Comparison of ENCODE assay signal across 26 mouse cellular contexts in the genomic region with DNA sequence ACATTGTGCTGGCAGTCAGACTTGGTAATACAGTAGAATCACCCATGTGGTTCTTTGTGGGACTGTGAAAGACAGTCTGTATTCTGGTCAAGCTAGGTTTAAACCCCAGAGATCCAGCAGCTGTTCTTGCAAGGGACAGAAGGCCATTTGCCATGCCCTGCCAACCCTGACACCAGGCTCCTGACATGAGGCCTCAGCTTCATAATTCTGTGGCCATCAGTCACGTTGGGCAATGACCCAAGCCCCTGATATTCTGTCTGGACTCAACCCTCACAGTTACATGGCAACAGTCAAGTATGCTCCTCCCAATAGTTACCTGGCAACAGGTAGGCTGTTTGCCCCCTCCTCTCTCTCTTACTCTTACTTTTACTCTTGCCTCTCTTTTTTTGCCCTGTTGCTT.
DNase-seq lines count a peak whose midpoint lies in the region; ATAC-seq and TF ChIP-seq lines count a peak whose summit lies in the region.
"Had no signal": no experiment of that assay in that cellular context is flagged by ENCODE, and none has a peak within 500 bp of the region (broad histone marks: within the 10 kb centered on the region; RNA-seq: fewer than 3 reads in every experiment).

No protein-coding gene starts in this region.

- peak; percentile 24 to 63 for DNase-seq in cerebellum, postnatal 14 days
- DNase-seq in cerebellum, adult 11 months = no peak
- DNase-seq in heart, postnatal 0 days (ENCODE audit: low spot score) = peak; percentile 7
- no peak for DNase-seq in heart, adult 8-10 months (ENCODE audit: low spot score)
- no peak for DNase-seq in CH12.LX (ENCODE audit: extremely low read depth)
- no peak for DNase-seq in natural killer cell, adult 2 months (ENCODE audit: low spot score in 2 of 2)
- DNase-seq: adrenal gland, postnatal 10 days; adrenal gland, postnatal 36 days; B cell, adult 2 months; cerebellum, adult 11-12 months; cerebellum, adult 8-10 months; gastrocnemius, postnatal 10 days; gastrocnemius, postnatal 36 days; heart, postnatal 36 days; kidney, adult 18-20 months; kidney, adult 9 months had no signal

- 65% methylated on average over 1 of the region's 1 CpGs for WGBS in heart, postnatal 0 days

- TF ChIP-seq POLR2A in CH12.LX (IDR thresholded peaks at IDR 0.05; ENCODE audit: low read depth, low read length) = no peak
- TF ChIP-seq POLR2A in embryonic fibroblast, embryonic 13.5 days (IDR thresholded peaks at IDR 0.05; ENCODE audit: low read depth, low read length) = no peak

- H3K9ac ChIP-seq in heart, postnatal 0 days (replicated peaks; ENCODE audit: low read depth, low read length) = no peak overlapping the region
- H3K9ac ChIP-seq in CH12.LX (ENCODE audit: insufficient read depth, low read depth) = no peak overlapping the region
- H3K9ac ChIP-seq: forebrain, embryonic 12.5 days; forebrain, embryonic 15.5 days; heart, embryonic 12.5 days; heart, embryonic 15.5 days; hindbrain, embryonic 14.5 days had no signal

- no peaks in the 10 kb centered on the region for H3K9me3 ChIP-seq in heart, postnatal 0 days (replicated peaks; ENCODE audit: control insufficient read depth, low read length)
- no peaks in the 10 kb centered on the region for H3K9me3 ChIP-seq in CH12.LX (replicated peaks; ENCODE audit: low read length)
- H3K9me3 ChIP-seq: forebrain, embryonic 12.5 days; forebrain, embryonic 15.5 days; heart, embryonic 12.5 days; heart, embryonic 15.5 days had no signal

- no peak overlapping the region for H3K4me3 ChIP-seq in heart, postnatal 0 days (ENCODE audit: low read depth, low read length)
- no peak overlapping the region for H3K4me3 ChIP-seq in CH12.LX (replicated peaks in 1 of 3; ENCODE audit: low read depth in 2 of 3, low read length in 2 of 3, poor library complexity in 1 of 3)
- no peak overlapping the region for H3K4me3 ChIP-seq in embryonic fibroblast, embryonic 13.5 days (ENCODE audit: insufficient read depth, low read length)
- H3K4me3 ChIP-seq: forebrain, embryonic 12.5 days; forebrain, embryonic 15.5 days; heart, embryonic 12.5 days; heart, embryonic 15.5 days had no signal

- no peak for TF ChIP-seq RAD21 in CH12.LX (IDR thresholded peaks at IDR 0.05; ENCODE audit: low read depth, low read length)

- no peak for ATAC-seq in heart, postnatal 0 days (ENCODE audit: insufficient read depth, low read depth)
- ATAC-seq: activated CD4-positive, CD25-positive, alpha-beta regulatory T cell, adult 4 months; forebrain, embryonic 15.5 days; hindbrain, postnatal 0 days; inflammation-experienced regulatory T-cells, adult 6 months; intestine, embryonic 16.5 days had no signal

- H3K27me3 ChIP-seq in heart, postnatal 0 days (ENCODE audit: control insufficient read depth, insufficient read depth, low read length) = no peaks in the 10 kb centered on the region
- H3K27me3 ChIP-seq in CH12.LX (replicated peaks) = no peaks in the 10 kb centered on the region
- H3K27me3 ChIP-seq: forebrain, embryonic 12.5 days; forebrain, embryonic 15.5 days; heart, embryonic 12.5 days; heart, embryonic 15.5 days had no signal

- TF ChIP-seq CTCF in heart, postnatal 0 days (IDR thresholded peaks at IDR 0.05; ENCODE audit: low read depth) = no peak
- no peak for TF ChIP-seq CTCF in CH12.LX (conservative IDR thresholded peaks at IDR 0.05 in 1 of 2, IDR thresholded peaks at IDR 0.05 in 1 of 2; ENCODE audit: low read depth in 2 of 2, low read length in 2 of 2)
- TF ChIP-seq CTCF in embryonic fibroblast, embryonic 13.5 days (IDR thresholded peaks at IDR 0.05; ENCODE audit: borderline replicate concordance, insufficient read depth, low read length) = no peak

- in situ Hi-C loops in CH12.LX (cut with MboI; ENCODE audit: low pct_ligation_motif_present, low pct_unique_long_range_greater_than_20kb, low sequenced_read_pairs) = no loop called here

- H3K4me1 ChIP-seq in heart, postnatal 0 days (ENCODE audit: control insufficient read depth, insufficient read depth) = peaks cover 5% of the 10 kb centered on the region; the same call in 1 of the 2 replicates
- H3K4me1 ChIP-seq in CH12.LX (ENCODE audit: control insufficient read depth in 1 of 2, insufficient read depth in 2 of 2) = peaks cover 0 to 34% of the 10 kb centered on the region in 2 experiments; a peak in 2 of 4 replicates
- no peaks in the 10 kb centered on the region for H3K4me1 ChIP-seq in embryonic fibroblast, embryonic 13.5 days (ENCODE audit: control insufficient read depth, insufficient read depth, low read length)
- H3K4me1 ChIP-seq: forebrain, embryonic 12.5 days; forebrain, embryonic 15.5 days; heart, embryonic 12.5 days had no signal

- H3K27ac ChIP-seq in heart, postnatal 0 days (ENCODE audit: low read depth) = no peak overlapping the region
- no peak overlapping the region for H3K27ac ChIP-seq in CH12.LX (ENCODE audit: insufficient read depth, low read depth)
- peak overlapping the region; percentile 51 for H3K27ac ChIP-seq in embryonic fibroblast, embryonic 13.5 days (ENCODE audit: insufficient read depth, low read length)
- H3K27ac ChIP-seq: forebrain, embryonic 12.5 days; forebrain, embryonic 15.5 days; heart, embryonic 15.5 days; hindbrain, embryonic 14.5 days; hindbrain, postnatal 0 days had no signal

- no peaks in the 10 kb centered on the region for H3K79me2 ChIP-seq in CH12.LX (replicated peaks; ENCODE audit: control insufficient read depth, extremely low read depth, insufficient read depth, poor library complexity, severe bottlenecking)

- H3K4me2 ChIP-seq in heart, postnatal 0 days (ENCODE audit: low read depth, low read length) = no peak overlapping the region
- no peak overlapping the region for H3K4me2 ChIP-seq in CH12.LX (ENCODE audit: insufficient read depth, low read depth, poor library complexity, severe bottlenecking)
- H3K4me2 ChIP-seq: forebrain, embryonic 12.5 days; forebrain, embryonic 15.5 days; heart, embryonic 12.5 days; heart, embryonic 15.5 days; hindbrain, embryonic 14.5 days had no signal

- dilution Hi-C loops in CH12.LX (cut with MboI; ENCODE audit: extremely low pct_ligation_motif_present, extremely low pct_unique_long_range_greater_than_20kb, low sequenced_read_pairs) = no loop called here

- no peak for TF ChIP-seq EP300 in heart, postnatal 0 days (IDR thresholded peaks at IDR 0.05; ENCODE audit: low read depth)
- TF ChIP-seq EP300 in CH12.LX (IDR thresholded peaks at IDR 0.05; ENCODE audit: low read length) = no peak

- H3K36me3 ChIP-seq in heart, postnatal 0 days (replicated peaks; ENCODE audit: control insufficient read depth, insufficient read depth, low read length) = no peaks in the 10 kb centered on the region
- no peaks in the 10 kb centered on the region for H3K36me3 ChIP-seq in CH12.LX (replicated peaks in 1 of 2; ENCODE audit: control insufficient read depth in 1 of 2, insufficient read depth in 1 of 2, low read length in 1 of 2)
- H3K36me3 ChIP-seq: forebrain, embryonic 12.5 days; forebrain, embryonic 15.5 days; heart, embryonic 12.5 days; heart, embryonic 15.5 days had no signal

TF ChIP-seq in CH12.LX, 34 proteins besides CTCF, POLR2A, EP300 and RAD21:
- TF ChIP-seq MEF2A (IDR thresholded peaks at IDR 0.05; ENCODE audit: borderline replicate concordance, low read depth, low read length) (peak; percentile 57; the same call in 1 of the 2 replicates), MXI1 (IDR thresholded peaks at IDR 0.05; ENCODE audit: low read depth, low read length) (no peak)
TF ChIP-seq in CH12.LX: peak in this region for 1.

Comparison
In these comparisons a context has a peak if more than half of its experiments do, and no peak if none do; other contexts are left out.
1. DNase-seq: peak in cerebellum, postnatal 14 days (2 of 2) and heart, postnatal 0 days (single experiment); none in cerebellum, adult 11 months (single experiment), heart, adult 8-10 months (single experiment), CH12.LX (single experiment) and natural killer cell, adult 2 months (0 of 2).